Mouse (Mus musculus) hindbrain, embryonic 12.5 days (tissue): Measurements from ENCODE around the gene Cysrt1. TPM values are rescaled to one million over a fixed set of nuclear protein-coding genes. Genes with fewer than 3 reads are reported as not detected.

Experiments used
- ATAC-seq: fragments of 200-750 bp; cut with Nextera tagmentation; 2 replicates; pipeline ENCODE4 v1.8.0; 2017; ENCODE audit warnings: moderate TSS enrichment; ENCODE audit not compliant: low FRiP score
- H3K27ac ChIP-seq: fragments of 300-500 bp; sonication (generic); 2 replicates; pipeline ENCODE4 v1.5.1; 2016; ENCODE audit warnings: mild to moderate bottlenecking
- H3K27me3 ChIP-seq: fragments of 300-500 bp; sonication (generic); 2 replicates; pipeline ENCODE4 v1.6.1; 2016; ENCODE audit warnings: mild to moderate bottlenecking
- H3K36me3 ChIP-seq: fragments of 300-500 bp; sonication (generic); 2 replicates; pipeline ENCODE4 v1.6.1; 2016; ENCODE audit warnings: mild to moderate bottlenecking
- H3K4me1 ChIP-seq: fragments of 300-500 bp; sonication (generic); 2 replicates; pipeline ENCODE4 v1.6.1; 2016
- H3K4me2 ChIP-seq: fragments of 300-500 bp; sonication (generic); replicated peaks from 2 replicates; pipeline ENCODE4 v1.6.1; 2016; ENCODE audit warnings: mild to moderate bottlenecking
- H3K4me3 ChIP-seq: fragments of 300-500 bp; sonication (generic); 2 replicates; pipeline ENCODE4 v1.5.1; 2016; ENCODE audit warnings: mild to moderate bottlenecking
- H3K9ac ChIP-seq: fragments of 300-500 bp; sonication (generic); 2 replicates; pipeline ENCODE4 v1.6.1; 2016; ENCODE audit warnings: mild to moderate bottlenecking, moderate library complexity
- H3K9me3 ChIP-seq: fragments of 300-500 bp; sonication (generic); replicated peaks from 2 replicates; pipeline ENCODE4 v1.6.1; 2016; ENCODE audit warnings: mild to moderate bottlenecking
- WGBS: fragments of 180-500 bp; shearing (Covaris S2); methylation state at CpG from one replicate; pipeline ENCODE4 v1.1.7; 2016; 5-methylcytosine and 5-hydroxymethylcytosine counted together
- polyA plus RNA-seq: library from polyadenylated mRNA; unstranded; fragments of >200 nt; fragmentation: Nextera tagmentation; extraction: Ambion mirVana; gene quantifications from 2 replicates; pipeline ENCODE4 v1.2.1, GENCODE M21; 2016

Gene Cysrt1
- polyA plus RNA-seq, 1 experiment from 2014 or later, result not detected

- 19% methylated on average over 55 of the region's 55 CpGs for WGBS
- no peak overlapping the region for H3K4me3 ChIP-seq
- no peaks in the 10 kb centered on the region for H3K9me3 ChIP-seq
- H3K27me3 ChIP-seq, result peaks cover 42% of the 10 kb centered on the region
- no peak overlapping the region for H3K9ac ChIP-seq
- H3K4me1 ChIP-seq, result peaks cover 24% of the 10 kb centered on the region
- H3K27ac ChIP-seq, result no peak overlapping the region
- H3K4me2 ChIP-seq, result peak overlapping the region; percentile 35
- no peak for ATAC-seq
- peaks cover 19% of the 10 kb centered on the region for H3K36me3 ChIP-seq
Measured at GRCm38 (mm10) chr2:25195211-25196156, 46.8 kb downstream of the Cysrt1 start.

DNA sequence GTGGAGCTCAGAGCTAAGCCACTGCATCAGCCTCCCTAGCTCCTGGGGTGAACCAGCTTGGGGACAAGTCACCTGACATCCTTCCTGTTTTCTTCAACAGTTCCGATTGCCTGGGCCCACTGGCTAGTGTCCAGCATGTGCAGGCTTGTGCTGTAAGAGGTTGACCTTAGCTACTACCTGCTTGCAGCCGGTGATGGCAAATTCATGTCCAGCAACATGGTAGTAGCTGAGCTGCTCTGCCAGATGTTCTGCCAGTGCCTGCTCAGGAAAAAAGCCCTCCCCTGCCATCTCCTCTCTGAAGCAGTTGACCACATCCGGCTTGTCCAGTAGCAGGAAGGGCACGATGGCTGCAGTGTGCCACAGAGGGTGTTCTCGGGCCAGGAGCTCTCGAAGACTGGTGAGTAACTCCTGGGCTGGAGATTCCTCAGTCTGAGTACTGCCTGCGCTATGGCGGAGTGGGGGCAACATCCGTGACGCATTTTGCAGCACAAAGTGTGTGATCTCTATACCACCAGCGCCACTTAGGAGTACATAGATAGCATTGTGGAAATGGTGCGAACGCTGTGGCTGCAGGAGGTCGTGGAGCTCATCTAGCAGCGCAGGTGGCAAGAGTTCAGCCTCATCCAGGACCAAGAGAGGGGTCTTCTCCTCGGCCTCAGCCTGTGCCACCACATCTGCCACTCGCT, 47.6 kb downstream of the Cysrt1 start:
- Histone ChIP-seq H3K9me3 (no peaks in the 10 kb centered on the region), H3K27ac (no peak overlapping the region), H3K27me3 (peaks cover 42% of the 10 kb centered on the region), H3K4me2 (0 out of 2 replicates have a peak overlapping the region, but pooled peaks have one; percentile 35), H3K36me3 (peaks cover 11% of the 10 kb centered on the region), H3K9ac (no peak overlapping the region), H3K4me3 (no peak overlapping the region), H3K4me1 (peaks cover 24% of the 10 kb centered on the region)
- 81% methylated on average over 17 of the region's 17 CpGs for WGBS
- ATAC-seq, result no peak

- Histone ChIP-seq H3K27me3 (peaks cover 42% of the 10 kb centered on the region), H3K4me1 (peaks cover 24% of the 10 kb centered on the region), H3K9me3 (no peaks in the 10 kb centered on the region), H3K4me3 (no peak overlapping the region), H3K27ac (no peak overlapping the region), H3K36me3 (0 out of 2 replicates have a peak, but pooled peaks cover 5% of the 10 kb centered on the region), H3K9ac (peak overlapping the region; percentile 13; the same call in 1 of the 2 replicates), H3K4me2 (no peak overlapping the region)
- WGBS, result 77% methylated on average over 5 of the region's 5 CpGs
- ATAC-seq, result peak; percentile 9; the same call in 1 of the 2 replicates
Measured at GRCm38 (mm10) chr2:25194006-25194405, 48.2 kb downstream of the Cysrt1 start.

GRCm38 (mm10) chr2:25193330-25193770, 48.9 kb downstream of the Cysrt1 start:
- Histone ChIP-seq H3K9me3 (no peaks in the 10 kb centered on the region), H3K4me3 (no peak overlapping the region), H3K27me3 (peaks cover 42% of the 10 kb centered on the region), H3K36me3 (0 out of 2 replicates have a peak, but pooled peaks cover 1% of the 10 kb centered on the region), H3K9ac (peak overlapping the region; percentile 13; the same call in 1 of the 2 replicates), H3K4me1 (peaks cover 24% of the 10 kb centered on the region), H3K4me2 (no peak overlapping the region), H3K27ac (no peak overlapping the region)
- ATAC-seq, result peak; percentile 69
- 3% methylated on average over 6 of the region's 6 CpGs for WGBS

Other genes with a start within 250 kb of the Cysrt1 start
- 108 and 115 TPM in 2 replicates for gene Nsmf, start 188.1 kb downstream of the Cysrt1 start, polyA plus RNA-seq
- gene Entpd8, start 162.1 kb downstream of the Cysrt1 start, polyA plus RNA-seq, result not detected in 2 replicates
- gene Noxa1, start 147.3 kb downstream of the Cysrt1 start, polyA plus RNA-seq, result 0.14 and 0.22 TPM in 2 replicates
- 70.9 and 76.4 TPM in 2 replicates for gene Nrarp, start 61.7 kb downstream of the Cysrt1 start, polyA plus RNA-seq
- gene Tor4a, start 45.6 kb downstream of the Cysrt1 start, polyA plus RNA-seq, result 1.8 and 2.4 TPM in 2 replicates
- gene Nelfb, start 31.0 kb downstream of the Cysrt1 start, polyA plus RNA-seq, result 107 and 117 TPM in 2 replicates
- gene Stpg3, start 27.8 kb downstream of the Cysrt1 start, polyA plus RNA-seq, result not detected in 2 replicates
- gene Fam166a, start 23.7 kb downstream of the Cysrt1 start, polyA plus RNA-seq, result 0.19 TPM in 1 of 2 replicates, not detected in the other
- 391 and 416 TPM in 2 replicates for gene Tubb4b, start 17.8 kb downstream of the Cysrt1 start, polyA plus RNA-seq
- not detected in 2 replicates for gene Slc34a3, start 8.1 kb downstream of the Cysrt1 start, polyA plus RNA-seq
- not detected in 2 replicates for gene Rnf224, start 5.7 kb downstream of the Cysrt1 start, polyA plus RNA-seq
- 37.8 and 40.5 TPM in 2 replicates for gene Rnf208, start 197 bp downstream of the Cysrt1 start, polyA plus RNA-seq
- gene AL732309.1, start 4.4 kb upstream of the Cysrt1 start, polyA plus RNA-seq, result 3.5 and 6.2 TPM in 2 replicates
- 16.5 and 18.6 TPM in 2 replicates for gene Tmem203, start 13.0 kb upstream of the Cysrt1 start, polyA plus RNA-seq
- gene Tprn, start 20.2 kb upstream of the Cysrt1 start, polyA plus RNA-seq, result 13.2 and 14.9 TPM in 2 replicates
- gene Ssna1, start 30.0 kb upstream of the Cysrt1 start, polyA plus RNA-seq, result 195 and 201 TPM in 2 replicates
- gene Anapc2, start 30.0 kb upstream of the Cysrt1 start, polyA plus RNA-seq, result 147 and 152 TPM in 2 replicates
- not detected in 2 replicates for gene Tmem210, start 45.7 kb upstream of the Cysrt1 start, polyA plus RNA-seq
- gene Lrrc26, start 47.5 kb upstream of the Cysrt1 start, polyA plus RNA-seq, result not detected in 2 replicates
- gene Grin1, start 76.7 kb upstream of the Cysrt1 start, polyA plus RNA-seq, result 6.3 and 6.9 TPM in 2 replicates
- gene Man1b1, start 89.9 kb upstream of the Cysrt1 start, polyA plus RNA-seq, result 73.5 and 78.8 TPM in 2 replicates
- 21.9 and 23.5 TPM in 2 replicates for gene Dpp7, start 113.9 kb upstream of the Cysrt1 start, polyA plus RNA-seq
- gene Uap1l1, start 123.2 kb upstream of the Cysrt1 start, polyA plus RNA-seq, result 5.7 and 7.9 TPM in 2 replicates
- gene Sapcd2, start 129.9 kb upstream of the Cysrt1 start, polyA plus RNA-seq, result 31.9 and 41.4 TPM in 2 replicates
- 0.22 and 0.46 TPM in 2 replicates for gene Entpd2, start 153.4 kb upstream of the Cysrt1 start, polyA plus RNA-seq
- 216 and 225 TPM in 2 replicates for gene Npdc1, start 156.9 kb upstream of the Cysrt1 start, polyA plus RNA-seq
- 0.53 TPM in 1 of 2 replicates, not detected in the other for gene Fut7, start 180.8 kb upstream of the Cysrt1 start, polyA plus RNA-seq
- 10.1 and 10.6 TPM in 2 replicates for gene Abca2, start 186.3 kb upstream of the Cysrt1 start, polyA plus RNA-seq
- gene Clic3, start 214.4 kb upstream of the Cysrt1 start, polyA plus RNA-seq, result 2.3 and 2.4 TPM in 2 replicates
- gene Paxx, start 218.6 kb upstream of the Cysrt1 start, polyA plus RNA-seq, result 41.6 and 49.4 TPM in 2 replicates
- gene Ptgds, start 227.6 kb upstream of the Cysrt1 start, polyA plus RNA-seq, result 2.8 and 3.0 TPM in 2 replicates